Mouse (Mus musculus) heart, embryonic 16.5 days (tissue): ENCODE results near the gene Zfp386. TPM values are rescaled to one million over a fixed set of nuclear protein-coding genes. Genes with fewer than 3 reads are reported as not detected.
"Not testable (repeated sequence)": the region's sequence is repeated elsewhere in the genome, so short reads cannot be mapped to it uniquely, and the experiment has no call there.

Source experiments
- ATAC-seq: fragments of 200-750 bp; cut with Nextera tagmentation; replicated peaks from 2 replicates; pipeline ENCODE4 v1.8.0; 2017; ENCODE audit warnings: moderate number of reproducible peaks; ENCODE audit not compliant: insufficient read depth, low FRiP score; ENCODE audit errors: extremely low read depth
- H3K27ac ChIP-seq: fragments of 300-500 bp; sonication (generic); 2 replicates; pipeline ENCODE4 v1.5.1; 2014; ENCODE audit warnings: mild to moderate bottlenecking, low read length, control low read depth, moderate library complexity
- H3K27me3 ChIP-seq: fragments of 300-500 bp; sonication (generic); 2 replicates; pipeline ENCODE4 v1.6.1; 2014; ENCODE audit warnings: low read length, mixed read lengths; ENCODE audit not compliant: control insufficient read depth, insufficient read depth
- H3K36me3 ChIP-seq: fragments of 300-500 bp; sonication (generic); 2 replicates; pipeline ENCODE4 v1.6.1; 2014; ENCODE audit not compliant: control insufficient read depth, insufficient read depth
- H3K4me1 ChIP-seq: fragments of 300-500 bp; sonication (generic); 2 replicates; pipeline ENCODE4 v1.6.1; 2014; ENCODE audit warnings: low read length, mixed read lengths; ENCODE audit not compliant: control insufficient read depth, insufficient read depth
- H3K4me2 ChIP-seq: fragments of 300-500 bp; sonication (generic); 2 replicates; pipeline ENCODE4 v1.6.1; 2014; ENCODE audit warnings: low read depth, mild to moderate bottlenecking, control low read depth, low read length
- H3K4me3 ChIP-seq: fragments of 300-500 bp; sonication (generic); 2 replicates; pipeline ENCODE4 v1.5.1; 2014; ENCODE audit warnings: mild to moderate bottlenecking, control low read depth, low read length
- H3K9ac ChIP-seq: fragments of 300-500 bp; sonication (generic); 2 replicates; pipeline ENCODE4 v1.6.1; 2014; ENCODE audit warnings: low read length, control low read depth
- H3K9me3 ChIP-seq: fragments of 300-500 bp; sonication (generic); replicated peaks from 2 replicates; pipeline ENCODE4 v1.6.1; 2016; ENCODE audit warnings: low read length; ENCODE audit not compliant: control insufficient read depth
- WGBS: fragments of 180-500 bp; shearing (Covaris S2); extraction: QIAGEN DNeasy Blood & Tissue Kit; methylation state at CpG from one replicate; pipeline ENCODE4 v1.1.7; 2014; 5-methylcytosine and 5-hydroxymethylcytosine counted together
- polyA plus RNA-seq: library from polyadenylated mRNA; unstranded; fragments of >200 nt; fragmentation: Nextera tagmentation; extraction: Ambion mirVana; gene quantifications from 2 replicates; pipeline ENCODE4 v1.2.1, GENCODE M21; 2015

Gene Zfp386
- 27.6 and 32.2 TPM in 2 replicates for polyA plus RNA-seq

DNA sequence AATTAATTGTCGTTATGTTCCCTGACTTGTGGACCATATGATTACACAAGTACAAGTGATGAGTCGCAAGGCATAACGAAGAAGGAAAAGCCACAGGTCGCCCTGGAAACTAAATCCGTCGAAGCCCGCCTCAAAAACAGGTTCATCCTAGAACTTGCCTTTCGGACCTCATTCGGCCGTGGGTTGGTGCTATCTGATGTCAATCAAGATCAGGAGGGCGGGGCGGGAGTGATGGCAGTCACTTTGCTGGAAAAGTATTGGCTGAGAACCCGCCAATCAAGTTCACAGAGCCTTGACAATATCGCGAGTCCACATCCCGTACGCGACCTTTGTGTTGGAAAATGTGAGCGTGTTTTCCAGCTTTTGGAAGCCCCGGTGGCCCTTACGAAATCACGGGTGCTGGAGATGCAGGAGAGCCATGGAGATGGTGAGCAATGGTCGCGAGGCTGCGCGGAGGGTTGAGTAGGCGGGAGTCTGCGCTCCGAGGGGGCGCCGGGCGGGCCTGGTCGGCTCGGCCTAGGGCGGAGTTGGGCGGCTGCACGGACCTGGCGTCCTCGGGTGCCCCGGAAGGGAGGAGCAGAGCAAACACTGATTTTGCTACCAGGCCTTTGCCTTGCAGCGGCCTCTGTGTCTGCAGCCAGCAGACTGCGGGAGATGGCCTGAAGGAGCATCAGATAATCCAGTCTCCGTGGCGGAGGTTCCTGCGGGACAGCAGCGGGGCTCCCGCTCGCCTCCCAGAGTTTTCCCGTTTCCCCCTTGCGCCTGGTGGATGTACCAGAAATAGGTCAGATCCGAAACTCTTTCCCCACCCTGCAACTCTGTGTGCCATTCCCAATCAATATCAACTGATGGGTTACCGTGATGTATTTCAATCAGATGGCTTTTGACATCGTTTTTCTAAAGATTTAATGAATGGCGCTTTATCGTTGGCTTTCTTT lies at the start of gene Zfp386:
TSS of gene Zfp386 (plus strand) at position 285 of the 938 bp plus-strand sequence.
- Histone ChIP-seq H3K27me3 (no peaks in the 10 kb centered on the region), H3K9me3 (no peaks in the 10 kb centered on the region), H3K36me3 (no peaks in the 10 kb centered on the region), H3K4me1 (peaks cover 12% of the 10 kb centered on the region), H3K4me3 (peak within 1 kb of the TSS; percentile 88), H3K4me2 (peak within 1 kb of the TSS; percentile 76), H3K9ac (peak within 1 kb of the TSS; percentile 92), H3K27ac (peak within 1 kb of the TSS; percentile 97)
- under 1% methylated on average over 55 of the region's 55 CpGs for WGBS
- peak; percentile 99 for ATAC-seq

DNA sequence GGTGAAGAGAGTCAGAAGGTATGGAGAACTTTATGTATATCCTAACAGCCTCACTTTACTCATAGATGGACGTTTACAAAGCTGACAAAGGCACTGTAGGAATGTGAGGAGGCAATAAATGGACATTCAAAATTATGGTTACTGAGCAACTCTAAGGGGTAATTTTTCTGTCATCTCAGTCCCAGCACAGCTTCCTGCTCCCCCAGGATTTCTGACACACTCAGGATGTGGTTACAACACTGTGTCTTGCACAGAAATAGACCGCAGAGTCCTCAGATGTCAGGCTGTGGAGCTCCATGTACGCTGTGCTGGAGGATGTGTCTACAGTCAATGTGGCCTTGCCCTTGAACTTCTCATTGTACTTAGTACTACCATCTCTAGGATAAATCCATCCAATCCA lies 47.7 kb upstream of the Zfp386 start:
- H3K9me3 ChIP-seq, H3K27me3 ChIP-seq, H3K36me3 ChIP-seq, H3K4me3 ChIP-seq, H3K9ac ChIP-seq, ATAC-seq, H3K4me2 ChIP-seq, H3K4me1 ChIP-seq, H3K27ac ChIP-seq: not testable (repeated sequence)
- 65% methylated on average over 3 of the region's 3 CpGs for WGBS

DNA sequence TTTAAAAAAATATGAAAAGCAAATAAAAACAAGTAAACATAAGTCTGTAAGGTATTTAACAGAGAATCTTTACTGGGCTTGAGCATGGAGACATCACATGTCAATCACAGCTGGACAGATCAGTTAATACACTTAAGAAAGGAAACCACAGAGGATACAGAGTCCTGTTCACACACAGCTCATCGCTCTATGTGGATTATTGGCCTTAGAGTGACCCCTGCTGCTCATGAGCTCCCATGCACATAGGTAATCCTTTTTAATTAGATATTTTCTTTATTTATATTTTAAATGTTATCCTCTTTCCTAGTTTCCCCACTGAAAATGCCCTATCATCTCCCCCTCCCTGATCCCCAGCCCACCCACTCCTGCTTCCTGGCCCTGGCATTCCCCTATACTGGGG lies 44.6 kb upstream of the Zfp386 start:
- not testable (repeated sequence) for ATAC-seq, H3K36me3 ChIP-seq, H3K4me2 ChIP-seq, H3K9me3 ChIP-seq, H3K27me3 ChIP-seq, H3K9ac ChIP-seq, H3K4me1 ChIP-seq, H3K27ac ChIP-seq, H3K4me3 ChIP-seq
- WGBS, result 74% methylated on average over 1 of the region's 1 CpGs

DNA sequence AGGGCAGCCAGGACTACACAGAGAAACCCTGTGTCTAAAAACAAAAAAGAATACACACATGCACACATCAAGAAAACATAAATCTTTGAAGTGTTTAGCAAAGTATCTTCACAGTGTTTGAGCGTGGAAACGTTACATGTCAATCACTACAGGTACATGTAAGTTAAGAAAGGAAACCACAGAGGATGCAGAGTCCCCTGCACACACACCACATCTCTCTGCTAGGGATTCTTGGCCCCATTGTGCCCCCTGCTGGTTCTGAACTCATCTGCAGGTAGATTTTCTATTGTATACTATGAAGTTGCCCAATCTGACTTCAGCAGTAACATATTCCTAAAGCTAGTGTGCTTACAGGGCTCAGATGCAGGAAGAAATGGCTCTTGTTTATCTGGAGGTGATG lies 36.7 kb upstream of the Zfp386 start:
- 69% methylated on average over 2 of the region's 2 CpGs for WGBS
- H3K9me3 ChIP-seq, result no peaks in the 10 kb centered on the region
- no peaks in the 10 kb centered on the region for H3K27me3 ChIP-seq
- no peak overlapping the region for H3K4me2 ChIP-seq
- no peak overlapping the region for H3K9ac ChIP-seq
- H3K36me3 ChIP-seq, result no peaks in the 10 kb centered on the region
- no peak overlapping the region for H3K4me3 ChIP-seq
- no peak overlapping the region for H3K27ac ChIP-seq
- H3K4me1 ChIP-seq, result no peaks in the 10 kb centered on the region
- 0 out of 2 replicates have a peak, but pooled peaks have one; percentile 60 for ATAC-seq

DNA sequence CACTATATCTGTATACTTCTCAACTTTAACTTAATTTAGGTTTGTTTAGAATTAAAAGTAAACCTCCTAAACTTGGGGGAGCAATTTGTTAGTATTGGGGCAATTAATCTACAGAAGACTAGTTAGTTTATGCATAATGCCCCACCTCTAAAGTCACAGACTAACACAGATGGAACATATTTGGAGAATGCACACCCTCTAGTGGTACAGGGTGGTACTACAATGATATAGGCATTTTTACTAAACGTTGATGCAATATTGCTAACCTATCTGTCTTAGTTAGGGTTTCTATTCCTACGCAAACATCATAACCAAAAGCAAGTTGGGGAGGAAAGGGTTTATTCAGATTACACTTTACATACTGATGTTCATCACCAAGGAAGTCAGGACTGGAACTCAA lies 19.4 kb upstream of the Zfp386 start:
- H3K9ac ChIP-seq, result no peak overlapping the region
- no peak for ATAC-seq
- H3K27me3 ChIP-seq, result no peaks in the 10 kb centered on the region
- H3K4me3 ChIP-seq, result no peak overlapping the region
- no peak overlapping the region for H3K27ac ChIP-seq
- 43% methylated on average over 2 of the region's 2 CpGs for WGBS
- H3K4me1 ChIP-seq, result no peaks in the 10 kb centered on the region
- no peaks in the 10 kb centered on the region for H3K36me3 ChIP-seq
- no peaks in the 10 kb centered on the region for H3K9me3 ChIP-seq
- H3K4me2 ChIP-seq, result no peak overlapping the region

DNA sequence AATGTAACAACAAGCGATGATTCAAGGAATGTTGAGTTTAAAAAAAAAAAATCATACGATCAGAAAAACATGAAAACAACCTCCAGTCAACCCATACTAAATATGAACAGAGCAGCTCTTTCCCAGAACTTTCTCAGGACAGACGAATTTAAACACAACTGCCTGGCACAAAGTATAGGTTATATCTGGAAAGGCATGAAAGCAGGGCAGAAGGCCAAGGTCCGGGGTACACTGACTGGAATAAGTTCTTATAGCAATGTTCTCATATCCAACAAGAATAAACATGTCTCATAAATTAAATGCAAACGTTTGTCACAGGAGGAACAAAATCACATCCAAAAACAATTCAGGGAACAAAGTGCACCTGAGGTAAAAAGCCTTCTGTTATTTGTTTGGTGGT lies 12.2 kb upstream of the Zfp386 start:
- H3K4me2 ChIP-seq, result no peak overlapping the region
- H3K27ac ChIP-seq, result no peak overlapping the region
- H3K9me3 ChIP-seq, result 0 out of 2 replicates have a peak, but pooled peaks cover 2% of the 10 kb centered on the region
- no peak for ATAC-seq
- no peaks in the 10 kb centered on the region for H3K36me3 ChIP-seq
- H3K9ac ChIP-seq, result no peak overlapping the region
- WGBS, result 55% methylated on average over 5 of the region's 5 CpGs
- no peaks in the 10 kb centered on the region for H3K4me1 ChIP-seq
- H3K4me3 ChIP-seq, result no peak overlapping the region
- no peaks in the 10 kb centered on the region for H3K27me3 ChIP-seq

DNA sequence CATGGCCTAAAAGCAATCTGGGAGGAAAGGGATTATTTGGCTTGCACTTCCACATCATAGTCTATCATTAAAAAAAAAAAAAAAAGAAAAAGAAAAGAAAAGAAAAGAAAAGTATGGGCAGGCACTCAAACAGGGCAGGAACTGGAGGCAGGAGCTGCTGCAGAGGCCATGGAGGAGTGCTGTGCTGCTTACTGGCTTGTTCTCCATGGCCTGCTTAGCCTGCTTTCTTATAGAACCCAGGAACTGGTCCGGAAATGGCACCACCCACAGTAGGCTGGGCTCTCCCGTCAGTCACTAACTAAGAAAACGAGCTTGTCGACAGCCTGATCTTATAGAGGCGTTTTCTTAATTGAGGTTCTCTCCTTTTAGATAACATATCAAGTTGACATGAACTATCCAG lies 2.7 kb upstream of the Zfp386 start:
- no peaks in the 10 kb centered on the region for H3K9me3 ChIP-seq
- no peak overlapping the region for H3K9ac ChIP-seq
- ATAC-seq, result no peak
- no peak overlapping the region for H3K4me3 ChIP-seq
- no peaks in the 10 kb centered on the region for H3K36me3 ChIP-seq
- H3K27me3 ChIP-seq, result no peaks in the 10 kb centered on the region
- H3K4me1 ChIP-seq, result peaks cover 12% of the 10 kb centered on the region
- H3K4me2 ChIP-seq, result no peak overlapping the region
- 69% methylated on average over 5 of the region's 5 CpGs for WGBS
- H3K27ac ChIP-seq, result no peak overlapping the region

DNA sequence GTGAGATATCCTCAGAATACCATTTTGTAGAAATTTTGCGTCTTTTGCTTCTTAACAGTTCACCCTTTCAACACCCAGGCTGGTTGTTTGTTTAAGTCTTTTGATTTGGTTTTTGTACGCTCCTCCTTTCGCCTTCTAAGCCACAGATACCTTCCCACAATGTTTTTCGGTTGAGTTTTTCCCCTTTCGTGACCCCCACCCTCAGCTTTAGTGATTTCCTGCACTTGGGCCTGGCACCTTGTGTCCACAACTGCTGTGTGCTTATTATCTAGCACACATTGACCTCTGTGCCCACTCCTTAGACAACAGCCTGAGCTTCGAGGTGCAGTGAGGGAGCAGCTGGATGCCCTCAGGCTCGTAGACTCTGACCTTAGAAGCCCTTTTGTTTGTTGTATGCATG lies 1.2 kb downstream of the Zfp386 start:
- ATAC-seq, result no peak
- Histone ChIP-seq H3K9me3 (no peaks in the 10 kb centered on the region), H3K36me3 (no peaks in the 10 kb centered on the region), H3K9ac (peak overlapping the region; percentile 92), H3K27ac (no peak overlapping the region), H3K27me3 (no peaks in the 10 kb centered on the region), H3K4me2 (peak overlapping the region; percentile 76), H3K4me3 (peak overlapping the region; percentile 88), H3K4me1 (peaks cover 12% of the 10 kb centered on the region)
- 58% methylated on average over 7 of the region's 7 CpGs for WGBS

DNA sequence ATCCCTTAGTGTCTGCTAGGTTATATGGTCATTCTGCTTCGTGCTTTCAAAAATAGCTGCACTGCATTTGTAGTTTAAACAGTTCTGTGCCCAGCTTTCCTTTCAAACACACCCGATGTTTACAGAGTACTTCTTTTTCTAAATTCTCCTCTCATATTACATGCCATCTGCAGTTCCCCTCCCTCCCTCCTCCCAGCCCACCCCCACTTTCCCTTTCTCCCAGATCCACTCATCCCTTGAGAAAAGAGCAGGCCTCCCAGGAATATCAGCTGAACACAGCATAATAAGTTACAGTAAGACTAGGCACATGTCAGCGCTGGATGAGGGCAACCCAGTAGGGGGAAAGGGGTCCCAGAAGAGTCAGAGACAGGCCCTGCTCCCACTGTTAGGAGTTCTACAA lies 1.7 kb downstream of the Zfp386 start:
- no peak overlapping the region for H3K4me3 ChIP-seq
- H3K9ac ChIP-seq, result no peak overlapping the region
- H3K27ac ChIP-seq, result no peak overlapping the region
- H3K4me1 ChIP-seq, result peaks cover 12% of the 10 kb centered on the region
- no peaks in the 10 kb centered on the region for H3K27me3 ChIP-seq
- H3K9me3 ChIP-seq, result no peaks in the 10 kb centered on the region
- WGBS, result 79% methylated on average over 3 of the region's 3 CpGs
- H3K36me3 ChIP-seq, result no peaks in the 10 kb centered on the region
- peak overlapping the region; percentile 76; the same call in 1 of the 2 replicates for H3K4me2 ChIP-seq
- no peak for ATAC-seq
